Comparison of ENCODE assay signal across 8 mouse cellular contexts in genomic region chr3:89132285-89133062, GRCm38 (mm10). TPM values are rescaled to one million over a fixed set of nuclear protein-coding genes. Genes with fewer than 3 reads are reported as not detected.
DNase-seq lines count a peak whose midpoint lies in the region; ATAC-seq and TF ChIP-seq lines count a peak whose summit lies in the region.

No protein-coding gene starts in this region.

- H3K9me3 ChIP-seq in kidney, embryonic 15.5 days (replicated peaks) = no peaks in the 10 kb centered on the region
- H3K9me3 ChIP-seq in embryonic facial prominence, embryonic 15.5 days (replicated peaks) = no peaks in the 10 kb centered on the region
- no peaks in the 10 kb centered on the region for H3K9me3 ChIP-seq in hindbrain, embryonic 15.5 days
- no peaks in the 10 kb centered on the region for H3K9me3 ChIP-seq in midbrain, embryonic 10.5 days (replicated peaks)
- H3K9me3 ChIP-seq in stomach, embryonic 14.5 days (ENCODE audit: control insufficient read depth, low read depth, low read length) = no peaks in the 10 kb centered on the region

- peaks cover 14% of the 10 kb centered on the region for H3K4me1 ChIP-seq in kidney, embryonic 15.5 days
- H3K4me1 ChIP-seq in embryonic facial prominence, embryonic 15.5 days = 0 out of 2 replicates have a peak, but pooled peaks cover 6% of the 10 kb centered on the region
- H3K4me1 ChIP-seq in hindbrain, embryonic 15.5 days (replicated peaks) = peaks cover 5% of the 10 kb centered on the region
- H3K4me1 ChIP-seq in midbrain, embryonic 10.5 days = peaks cover 17% of the 10 kb centered on the region
- H3K4me1 ChIP-seq in stomach, embryonic 14.5 days (ENCODE audit: control insufficient read depth, insufficient read depth, low read length) = no peaks in the 10 kb centered on the region

- ATAC-seq in kidney, embryonic 15.5 days (replicated peaks; ENCODE audit: low FRiP score) = peak; percentile 71
- peak; percentile 19; the same call in 1 of the 2 replicates for ATAC-seq in embryonic facial prominence, embryonic 15.5 days (ENCODE audit: insufficient number of reproducible peaks, low FRiP score, low TSS enrichment, low read depth)
- peak; percentile 61 for ATAC-seq in hindbrain, embryonic 15.5 days (ENCODE audit: low FRiP score, low read depth)
- peak; percentile 74 for ATAC-seq in stomach, embryonic 14.5 days (ENCODE audit: insufficient number of reproducible peaks, insufficient read depth, low FRiP score, low read depth)

- intact Hi-C loops in left cerebral cortex, postnatal 4 days (cut with DNase I) = no loop called here

- peak overlapping the region; percentile 44 for H3K4me3 ChIP-seq in kidney, embryonic 15.5 days (replicated peaks)
- H3K4me3 ChIP-seq in embryonic facial prominence, embryonic 15.5 days (replicated peaks) = peak overlapping the region; percentile 37
- peak overlapping the region; percentile 39 for H3K4me3 ChIP-seq in hindbrain, embryonic 15.5 days
- peak overlapping the region; percentile 53 for H3K4me3 ChIP-seq in midbrain, embryonic 10.5 days
- H3K4me3 ChIP-seq in stomach, embryonic 14.5 days (ENCODE audit: low read depth, low read length) = peak overlapping the region; percentile 19

- H3K9ac ChIP-seq in kidney, embryonic 15.5 days = peak overlapping the region; percentile 51; the same call in 1 of the 2 replicates
- 0 out of 2 replicates have a peak overlapping the region, but pooled peaks have one; percentile 12 for H3K9ac ChIP-seq in embryonic facial prominence, embryonic 15.5 days
- H3K9ac ChIP-seq in hindbrain, embryonic 15.5 days = peak overlapping the region; percentile 48
- no peak overlapping the region for H3K9ac ChIP-seq in stomach, embryonic 14.5 days (replicated peaks; ENCODE audit: low read depth, low read length)

- no peak overlapping the region for H3K27ac ChIP-seq in kidney, embryonic 15.5 days
- H3K27ac ChIP-seq in embryonic facial prominence, embryonic 15.5 days (replicated peaks) = no peak overlapping the region
- no peak overlapping the region for H3K27ac ChIP-seq in hindbrain, embryonic 15.5 days (replicated peaks)
- H3K27ac ChIP-seq in midbrain, embryonic 10.5 days (replicated peaks) = peak overlapping the region; percentile 64
- no peak overlapping the region for H3K27ac ChIP-seq in stomach, embryonic 14.5 days (ENCODE audit: low read length)

- 14% methylated on average over 30 of the region's 30 CpGs for WGBS in kidney, embryonic 15.5 days
- WGBS in embryonic facial prominence, embryonic 15.5 days = 14% methylated on average over 30 of the region's 30 CpGs
- WGBS in hindbrain, embryonic 15.5 days = 17% methylated on average over 30 of the region's 30 CpGs
- 18% methylated on average over 30 of the region's 30 CpGs for WGBS in midbrain, embryonic 10.5 days
- 13% methylated on average over 30 of the region's 30 CpGs for WGBS in stomach, embryonic 14.5 days

- DNase-seq in kidney, adult 11 months = no peak
- peak; percentile 45 for DNase-seq in brain, embryonic 14.5 days (ENCODE audit: low read depth)
- peak; percentile 34 for DNase-seq in left cerebral cortex, postnatal 4 days
- DNase-seq in midbrain, embryonic 10.5 days (ENCODE audit: low spot score) = peak; percentile 39

- H3K27me3 ChIP-seq in kidney, embryonic 15.5 days = peaks cover 5% of the 10 kb centered on the region; the same call in 1 of the 2 replicates
- H3K27me3 ChIP-seq in embryonic facial prominence, embryonic 15.5 days = 0 out of 2 replicates have a peak, but pooled peaks cover 4% of the 10 kb centered on the region
- H3K27me3 ChIP-seq in hindbrain, embryonic 15.5 days = no peaks in the 10 kb centered on the region
- peaks cover 34% of the 10 kb centered on the region for H3K27me3 ChIP-seq in midbrain, embryonic 10.5 days (ENCODE audit: low read depth, poor library complexity, severe bottlenecking)
- no peaks in the 10 kb centered on the region for H3K27me3 ChIP-seq in stomach, embryonic 14.5 days (ENCODE audit: control insufficient read depth, insufficient read depth, low read length)

- peak overlapping the region; percentile 82 for H3K4me2 ChIP-seq in kidney, embryonic 15.5 days
- peak overlapping the region; percentile 59 for H3K4me2 ChIP-seq in embryonic facial prominence, embryonic 15.5 days (replicated peaks)
- peak overlapping the region; percentile 71 for H3K4me2 ChIP-seq in hindbrain, embryonic 15.5 days
- H3K4me2 ChIP-seq in stomach, embryonic 14.5 days (replicated peaks; ENCODE audit: low read depth, low read length) = peak overlapping the region; percentile 52

- TF ChIP-seq POLR2A in brain, embryonic 14.5 days (IDR thresholded peaks at IDR 0.05; ENCODE audit: borderline replicate concordance, extremely low read depth, insufficient read depth, insufficient read length, poor library complexity, severe bottlenecking) = no peak

- no peaks in the 10 kb centered on the region for H3K36me3 ChIP-seq in kidney, embryonic 15.5 days
- H3K36me3 ChIP-seq in embryonic facial prominence, embryonic 15.5 days = no peaks in the 10 kb centered on the region
- no peaks in the 10 kb centered on the region for H3K36me3 ChIP-seq in hindbrain, embryonic 15.5 days
- H3K36me3 ChIP-seq in midbrain, embryonic 10.5 days = no peaks in the 10 kb centered on the region
- H3K36me3 ChIP-seq in stomach, embryonic 14.5 days (ENCODE audit: control insufficient read depth, insufficient read depth, low read length) = no peaks in the 10 kb centered on the region

- TF ChIP-seq CTCF in brain, embryonic 14.5 days (IDR thresholded peaks at IDR 0.05; ENCODE audit: borderline replicate concordance, extremely low read depth, insufficient read depth, insufficient read length) = peak; percentile 37

RNA-seq across cellular contexts. Expression of gene Pklr, which starts 3.5 kb away (rescaled TPM):
- 2.3 and 5.5 TPM in 2 replicates for polyA plus RNA-seq in kidney, embryonic 15.5 days (2015; fragmentation: Nextera tagmentation; extraction: Ambion mirVana)
- polyA plus RNA-seq in brain, embryonic 14.5 days (2012; rRNA removed) = 0.14 and 0.21 TPM in 2 replicates
- 0.15 TPM in 1 of 2 replicates, not detected in the other for polyA plus RNA-seq in embryonic facial prominence, embryonic 15.5 days (2015; fragmentation: Nextera tagmentation; extraction: Ambion mirVana)
- 0.09 TPM in 2 replicates for polyA plus RNA-seq in hindbrain, embryonic 15.5 days (2015; fragmentation: Nextera tagmentation; extraction: Ambion mirVana)
- total RNA-seq in left cerebral cortex, postnatal 4 days (2021) = under 1 TPM; 0.14 to 0.66 TPM
- polyA plus RNA-seq in midbrain, embryonic 10.5 days (2016; fragmentation: Nextera tagmentation; extraction: Ambion mirVana) = 4.1 and 5.9 TPM in 2 replicates
- polyA plus RNA-seq in stomach, embryonic 14.5 days (2014; fragmentation: Nextera tagmentation; extraction: Ambion mirVana) = 2.8 and 3.3 TPM in 2 replicates

RNA-seq across cellular contexts. Expression of gene Hcn3, which starts 27.5 kb away (rescaled TPM):
- 1.6 and 3.1 TPM in 2 replicates for polyA plus RNA-seq in kidney, embryonic 15.5 days (2015; fragmentation: Nextera tagmentation; extraction: Ambion mirVana)
- polyA plus RNA-seq in brain, embryonic 14.5 days (2012; rRNA removed) = 61.6 and 68.6 TPM in 2 replicates
- 3.0 and 3.2 TPM in 2 replicates for polyA plus RNA-seq in embryonic facial prominence, embryonic 15.5 days (2015; fragmentation: Nextera tagmentation; extraction: Ambion mirVana)
- 51.9 and 59.2 TPM in 2 replicates for polyA plus RNA-seq in hindbrain, embryonic 15.5 days (2015; fragmentation: Nextera tagmentation; extraction: Ambion mirVana)
- total RNA-seq in left cerebral cortex, postnatal 4 days (2021) = 10 to 100 TPM; 68.6 to 73.1 TPM
- 6.3 and 10.6 TPM in 2 replicates for polyA plus RNA-seq in midbrain, embryonic 10.5 days (2016; fragmentation: Nextera tagmentation; extraction: Ambion mirVana)
- 1.4 and 1.9 TPM in 2 replicates for polyA plus RNA-seq in stomach, embryonic 14.5 days (2014; fragmentation: Nextera tagmentation; extraction: Ambion mirVana)

RNA-seq across cellular contexts. Expression of gene Fdps, which starts 30.7 kb away (rescaled TPM):
- polyA plus RNA-seq in kidney, embryonic 15.5 days (2015; fragmentation: Nextera tagmentation; extraction: Ambion mirVana) = 188 and 215 TPM in 2 replicates
- 169 and 202 TPM in 2 replicates for polyA plus RNA-seq in brain, embryonic 14.5 days (2012; rRNA removed)
- 239 and 242 TPM in 2 replicates for polyA plus RNA-seq in embryonic facial prominence, embryonic 15.5 days (2015; fragmentation: Nextera tagmentation; extraction: Ambion mirVana)
- 465 and 483 TPM in 2 replicates for polyA plus RNA-seq in hindbrain, embryonic 15.5 days (2015; fragmentation: Nextera tagmentation; extraction: Ambion mirVana)
- total RNA-seq in left cerebral cortex, postnatal 4 days (2021) = 100 to 1,000 TPM; 314 to 352 TPM
- polyA plus RNA-seq in midbrain, embryonic 10.5 days (2016; fragmentation: Nextera tagmentation; extraction: Ambion mirVana) = 366 and 381 TPM in 2 replicates
- 247 and 278 TPM in 2 replicates for polyA plus RNA-seq in stomach, embryonic 14.5 days (2014; fragmentation: Nextera tagmentation; extraction: Ambion mirVana)

RNA-seq across cellular contexts. Expression of gene Gm43738, which starts 31.6 kb away (rescaled TPM):
- polyA plus RNA-seq in kidney, embryonic 15.5 days (2015; fragmentation: Nextera tagmentation; extraction: Ambion mirVana) = not detected in 2 replicates
- polyA plus RNA-seq in brain, embryonic 14.5 days (2012; rRNA removed) = 0.03 and 0.05 TPM in 2 replicates
- polyA plus RNA-seq in embryonic facial prominence, embryonic 15.5 days (2015; fragmentation: Nextera tagmentation; extraction: Ambion mirVana) = not detected in 2 replicates
- not detected in 2 replicates for polyA plus RNA-seq in hindbrain, embryonic 15.5 days (2015; fragmentation: Nextera tagmentation; extraction: Ambion mirVana)
- not detected for total RNA-seq in left cerebral cortex, postnatal 4 days (2021)
- not detected in 2 replicates for polyA plus RNA-seq in midbrain, embryonic 10.5 days (2016; fragmentation: Nextera tagmentation; extraction: Ambion mirVana)
- not detected in 2 replicates for polyA plus RNA-seq in stomach, embryonic 14.5 days (2014; fragmentation: Nextera tagmentation; extraction: Ambion mirVana)

RNA-seq across cellular contexts. Expression of gene Clk2, which starts 32.1 kb away (rescaled TPM):
- 28.4 and 32.0 TPM in 2 replicates for polyA plus RNA-seq in kidney, embryonic 15.5 days (2015; fragmentation: Nextera tagmentation; extraction: Ambion mirVana)
- 103 and 123 TPM in 2 replicates for polyA plus RNA-seq in brain, embryonic 14.5 days (2012; rRNA removed)
- 29.9 and 33.6 TPM in 2 replicates for polyA plus RNA-seq in embryonic facial prominence, embryonic 15.5 days (2015; fragmentation: Nextera tagmentation; extraction: Ambion mirVana)
- polyA plus RNA-seq in hindbrain, embryonic 15.5 days (2015; fragmentation: Nextera tagmentation; extraction: Ambion mirVana) = 20.0 and 22.6 TPM in 2 replicates
- 10 to 100 TPM; 53.8 to 56.6 TPM for total RNA-seq in left cerebral cortex, postnatal 4 days (2021)
- 33.8 and 34.0 TPM in 2 replicates for polyA plus RNA-seq in midbrain, embryonic 10.5 days (2016; fragmentation: Nextera tagmentation; extraction: Ambion mirVana)
- 32.7 and 35.1 TPM in 2 replicates for polyA plus RNA-seq in stomach, embryonic 14.5 days (2014; fragmentation: Nextera tagmentation; extraction: Ambion mirVana)

Comparison
In these comparisons a context has a peak if more than half of its experiments do, and no peak if none do; other contexts are left out.
1. ATAC-seq: peak in every context shown above with its lines; median percentile 74 in stomach, embryonic 14.5 days; 71 in kidney, embryonic 15.5 days; 61 in hindbrain, embryonic 15.5 days; 19 in embryonic facial prominence, embryonic 15.5 days.